Mouse (Mus musculus): ENCODE measurements at regions not wholly inside any gene's neighbourhood (a gene's known extent, or its start where the extent isn't known, plus 50 kb on each side); places are given as distances from the start of the nearest gene placed in this dataset.

DNA sequence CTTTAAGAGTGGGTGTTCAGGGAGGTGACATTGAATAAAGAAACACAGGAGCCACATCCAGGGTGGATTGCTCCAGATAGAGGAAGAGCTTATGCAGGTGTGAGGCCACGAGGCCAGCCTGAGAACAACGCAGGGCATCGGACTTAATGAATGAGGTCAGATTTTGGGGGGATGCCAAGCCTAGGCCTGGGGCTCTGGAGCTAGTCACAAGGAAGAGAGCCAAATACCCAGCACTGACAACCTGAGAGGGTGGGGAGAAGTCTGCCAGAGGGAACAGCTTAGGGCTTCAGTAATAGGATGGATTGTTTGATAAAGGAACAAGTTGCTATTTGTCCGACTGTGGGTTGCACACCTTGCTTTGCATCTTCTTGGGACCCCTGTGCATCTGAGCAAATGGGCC, 203.1 kb upstream of the Hes1 start:
- H3K4me1 ChIP-seq (ENCODE audit: control insufficient read depth, insufficient read depth, low read length) = peaks cover 3% of the 10 kb centered on the region; the same call in 1 of the 2 replicates
- DNase-seq (ENCODE audit: low spot score) (no peak), ATAC-seq (replicated peaks; ENCODE audit: insufficient number of reproducible peaks, low FRiP score, low TSS enrichment, low read depth) (no peak)
- H3K27ac ChIP-seq (replicated peaks; ENCODE audit: low read depth, low read length) = no peak overlapping the region
- no peaks in the 10 kb centered on the region for H3K36me3 ChIP-seq (replicated peaks; ENCODE audit: control insufficient read depth, insufficient read depth, low read depth, low read length)
- no peak overlapping the region for H3K9ac ChIP-seq (replicated peaks; ENCODE audit: low read length)
- no peak overlapping the region for H3K4me3 ChIP-seq (ENCODE audit: low read depth, low read length)
- 37% methylated on average over 4 of the region's 4 CpGs for WGBS
- H3K4me2 ChIP-seq (ENCODE audit: low read depth, low read length) = no peak overlapping the region
- no peaks in the 10 kb centered on the region for H3K27me3 ChIP-seq (ENCODE audit: control insufficient read depth, insufficient read depth, low read length)
- H3K9me3 ChIP-seq (replicated peaks; ENCODE audit: control insufficient read depth, low read length) = no peaks in the 10 kb centered on the region

DNA sequence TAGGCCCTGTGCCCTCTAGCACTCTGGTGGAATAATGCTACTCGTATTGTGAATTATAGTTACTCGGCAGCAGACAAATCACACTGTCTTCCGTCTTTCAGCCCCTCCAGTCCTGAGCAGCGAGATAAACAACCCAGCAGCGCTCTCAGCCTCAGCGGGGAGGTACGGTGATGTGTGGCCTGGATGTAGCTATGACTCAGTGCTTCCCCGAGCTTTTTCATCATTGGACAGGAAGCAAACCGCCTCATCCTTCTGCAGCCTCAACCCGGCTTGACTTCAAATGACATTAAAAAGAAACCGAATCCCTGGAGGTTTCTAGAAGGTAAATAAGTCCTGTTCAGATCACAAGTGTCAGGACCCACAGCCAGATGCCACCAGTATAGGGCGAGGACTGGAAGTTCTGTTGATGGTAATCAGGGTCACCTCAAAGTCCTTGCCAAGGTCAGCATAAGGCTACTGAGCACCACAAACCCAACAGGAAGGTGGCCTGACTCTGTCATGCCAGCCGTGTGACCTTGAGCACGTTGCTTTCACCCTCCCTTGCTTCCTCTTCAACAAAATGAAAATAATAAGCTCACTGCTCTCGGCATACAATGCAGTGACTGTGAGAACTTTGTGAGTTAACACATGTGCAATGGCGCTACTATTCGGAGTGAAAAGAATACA, 199.0 kb upstream of the Hes1 start:
- H3K27me3 ChIP-seq (ENCODE audit: control insufficient read depth, insufficient read depth, low read length) = no peaks in the 10 kb centered on the region
- no peaks in the 10 kb centered on the region for H3K9me3 ChIP-seq (replicated peaks; ENCODE audit: control insufficient read depth, low read length)
- H3K4me3 ChIP-seq (ENCODE audit: low read depth, low read length) = no peak overlapping the region
- 77% methylated on average over 17 of the region's 17 CpGs for WGBS
- no peak overlapping the region for H3K9ac ChIP-seq (replicated peaks; ENCODE audit: low read length)
- H3K27ac ChIP-seq (replicated peaks; ENCODE audit: low read depth, low read length) = no peak overlapping the region
- ATAC-seq (replicated peaks; ENCODE audit: insufficient number of reproducible peaks, low FRiP score, low TSS enrichment, low read depth) = no peak
- no peak overlapping the region for H3K4me2 ChIP-seq (ENCODE audit: low read depth, low read length)
- no peak for DNase-seq (ENCODE audit: low spot score)
- H3K4me1 ChIP-seq (ENCODE audit: control insufficient read depth, insufficient read depth, low read length) = peaks cover 3% of the 10 kb centered on the region; the same call in 1 of the 2 replicates
- no peaks in the 10 kb centered on the region for H3K36me3 ChIP-seq (replicated peaks; ENCODE audit: control insufficient read depth, insufficient read depth, low read depth, low read length)

DNA sequence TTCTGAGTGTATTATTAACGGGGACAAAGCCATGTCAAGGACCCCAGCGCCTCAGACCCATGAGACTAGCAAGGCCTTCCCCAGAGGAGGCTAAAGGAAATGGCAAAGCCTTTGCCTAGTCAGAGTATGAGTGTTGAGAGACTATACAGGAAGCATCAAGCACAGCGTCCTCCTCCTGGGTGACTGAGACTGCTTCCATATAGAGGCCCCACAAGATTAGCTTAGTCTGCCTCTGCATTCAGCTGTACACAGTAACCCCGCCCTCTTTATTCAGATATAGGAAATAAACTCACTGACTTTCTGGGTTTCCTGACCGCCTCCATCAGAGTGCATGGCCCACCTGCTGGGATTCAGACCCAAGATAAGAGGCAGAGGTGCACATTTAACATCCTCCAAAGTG, 192.8 kb upstream of the Hes1 start:
- H3K4me2 ChIP-seq (ENCODE audit: low read depth, low read length) = no peak overlapping the region
- no peaks in the 10 kb centered on the region for H3K36me3 ChIP-seq (replicated peaks; ENCODE audit: control insufficient read depth, insufficient read depth, low read depth, low read length)
- ATAC-seq (replicated peaks; ENCODE audit: insufficient number of reproducible peaks, low FRiP score, low TSS enrichment, low read depth) (no peak), DNase-seq (ENCODE audit: low spot score) (no peak)
- whole genome bisulfite sequencing = 84% methylated on average over 5 of the region's 5 CpGs
- no peaks in the 10 kb centered on the region for H3K4me1 ChIP-seq (ENCODE audit: control insufficient read depth, insufficient read depth, low read length)
- H3K27me3 ChIP-seq (ENCODE audit: control insufficient read depth, insufficient read depth, low read length) = no peaks in the 10 kb centered on the region
- no peaks in the 10 kb centered on the region for H3K9me3 ChIP-seq (replicated peaks; ENCODE audit: control insufficient read depth, low read length)
- no peak overlapping the region for H3K4me3 ChIP-seq (ENCODE audit: low read depth, low read length)
- H3K9ac ChIP-seq (replicated peaks; ENCODE audit: low read length) = no peak overlapping the region
- H3K27ac ChIP-seq (replicated peaks; ENCODE audit: low read depth, low read length) = no peak overlapping the region

DNA sequence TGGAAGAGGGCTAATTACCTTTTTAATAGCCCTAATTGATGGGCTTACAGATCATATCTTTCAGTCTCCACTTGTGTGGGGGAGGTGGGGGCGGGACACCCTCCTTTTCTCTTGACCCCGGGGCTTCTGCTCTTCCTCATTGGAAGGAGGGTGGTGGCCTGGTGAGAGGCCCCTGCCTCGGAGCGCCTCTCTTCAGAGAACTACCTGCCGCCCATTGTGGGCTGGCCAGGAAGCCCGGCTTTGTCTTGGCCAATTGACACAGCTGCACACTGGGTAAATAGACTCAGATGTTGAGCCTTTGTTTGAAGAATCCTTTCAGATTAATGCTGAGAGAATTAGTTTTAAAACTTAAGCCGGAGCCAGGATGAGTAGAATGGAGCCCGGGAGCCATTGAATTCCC, 188.0 kb upstream of the Hes1 start:
- Histone ChIP-seq H3K27me3 (ENCODE audit: control insufficient read depth, insufficient read depth, low read length) (no peaks in the 10 kb centered on the region), H3K4me3 (ENCODE audit: low read depth, low read length) (no peak overlapping the region), H3K27ac (replicated peaks; ENCODE audit: low read depth, low read length) (no peak overlapping the region), H3K4me1 (ENCODE audit: control insufficient read depth, insufficient read depth, low read length) (no peaks in the 10 kb centered on the region), H3K9ac (replicated peaks; ENCODE audit: low read length) (no peak overlapping the region), H3K4me2 (ENCODE audit: low read depth, low read length) (no peak overlapping the region), H3K36me3 (replicated peaks; ENCODE audit: control insufficient read depth, insufficient read depth, low read depth, low read length) (no peaks in the 10 kb centered on the region), H3K9me3 (replicated peaks; ENCODE audit: control insufficient read depth, low read length) (no peaks in the 10 kb centered on the region)
- peak; percentile 28 for DNase-seq (ENCODE audit: low spot score)
- 0 out of 2 replicates have a peak, but pooled peaks have one; percentile 35 for ATAC-seq (replicated peaks; ENCODE audit: insufficient number of reproducible peaks, low FRiP score, low TSS enrichment, low read depth)
- WGBS = 14% methylated on average over 8 of the region's 8 CpGs

DNA sequence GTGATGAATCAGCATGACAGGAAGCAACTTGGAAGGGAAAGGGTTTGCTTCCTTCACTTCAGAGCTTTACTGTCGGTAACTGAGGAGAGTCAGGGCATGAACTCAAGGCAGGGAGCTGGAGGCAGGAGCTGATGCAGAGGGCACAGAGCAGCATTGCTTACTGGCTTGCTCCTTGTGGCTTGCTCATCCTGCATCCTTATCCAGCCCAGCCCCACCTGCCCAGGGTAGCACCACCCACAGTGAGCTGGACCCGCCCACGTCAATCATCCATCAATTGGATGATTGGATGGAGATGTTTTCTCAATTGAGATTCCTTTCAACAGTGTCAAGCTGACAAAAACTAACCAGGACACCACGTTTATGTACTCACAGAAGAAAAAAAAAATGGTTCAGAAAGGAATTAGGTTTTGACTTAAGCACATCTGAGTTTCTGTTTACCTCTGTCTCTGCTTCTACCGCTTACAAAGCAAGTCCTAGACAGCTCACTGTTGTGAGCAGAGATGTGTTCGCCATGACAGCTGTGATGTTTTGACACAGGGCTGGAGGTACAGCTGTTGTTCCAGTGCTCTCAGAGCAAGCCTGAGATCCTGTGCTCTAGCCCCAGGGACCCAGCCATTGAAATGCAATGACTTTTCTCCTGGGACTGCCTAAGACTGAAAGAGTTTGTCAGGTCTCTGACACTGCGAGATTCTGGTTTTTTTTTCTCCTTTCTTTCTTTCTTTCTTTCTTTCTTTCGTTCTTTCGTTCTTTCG, 186.6 kb upstream of the Hes1 start:
- no peak for ATAC-seq (replicated peaks; ENCODE audit: insufficient number of reproducible peaks, low FRiP score, low TSS enrichment, low read depth)
- DNase-seq (ENCODE audit: low spot score) = no peak
- no peak overlapping the region for H3K4me2 ChIP-seq (ENCODE audit: low read depth, low read length)
- H3K9ac ChIP-seq (replicated peaks; ENCODE audit: low read length) = no peak overlapping the region
- H3K27ac ChIP-seq (replicated peaks; ENCODE audit: low read depth, low read length) = no peak overlapping the region
- H3K36me3 ChIP-seq (replicated peaks; ENCODE audit: control insufficient read depth, insufficient read depth, low read depth, low read length) = no peaks in the 10 kb centered on the region
- H3K9me3 ChIP-seq (replicated peaks; ENCODE audit: control insufficient read depth, low read length) = no peaks in the 10 kb centered on the region
- no peak overlapping the region for H3K4me3 ChIP-seq (ENCODE audit: low read depth, low read length)
- WGBS = 23% methylated on average over 10 of the region's 10 CpGs
- H3K27me3 ChIP-seq (ENCODE audit: control insufficient read depth, insufficient read depth, low read length) = no peaks in the 10 kb centered on the region
- no peaks in the 10 kb centered on the region for H3K4me1 ChIP-seq (ENCODE audit: control insufficient read depth, insufficient read depth, low read length)

DNA sequence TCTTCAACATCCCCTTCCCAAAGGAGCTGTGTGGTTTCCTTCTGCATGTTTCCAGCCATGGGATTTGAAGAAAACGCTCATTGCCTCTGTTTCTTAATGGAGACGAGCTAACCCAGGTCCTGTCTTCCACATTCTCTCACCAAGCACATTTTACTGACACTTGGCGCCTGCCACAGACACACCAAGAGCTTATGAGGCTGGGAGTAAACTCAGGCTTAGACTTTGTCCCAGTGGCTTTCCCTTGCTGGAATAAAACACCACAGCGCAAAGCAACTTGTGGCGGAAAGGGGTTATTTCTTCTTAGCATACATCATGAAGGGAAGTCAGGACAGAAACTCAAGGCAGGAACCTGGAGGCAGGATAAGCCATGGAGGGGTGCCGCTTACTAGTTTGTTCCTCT, 184.5 kb upstream of the Hes1 start:
- Histone ChIP-seq H3K9me3 (replicated peaks; ENCODE audit: control insufficient read depth, low read length) (no peaks in the 10 kb centered on the region), H3K27ac (replicated peaks; ENCODE audit: low read depth, low read length) (no peak overlapping the region), H3K4me3 (ENCODE audit: low read depth, low read length) (no peak overlapping the region), H3K4me2 (ENCODE audit: low read depth, low read length) (no peak overlapping the region), H3K9ac (replicated peaks; ENCODE audit: low read length) (no peak overlapping the region), H3K4me1 (ENCODE audit: control insufficient read depth, insufficient read depth, low read length) (no peaks in the 10 kb centered on the region), H3K27me3 (ENCODE audit: control insufficient read depth, insufficient read depth, low read length) (no peaks in the 10 kb centered on the region), H3K36me3 (replicated peaks; ENCODE audit: control insufficient read depth, insufficient read depth, low read depth, low read length) (no peaks in the 10 kb centered on the region)
- ATAC-seq (replicated peaks; ENCODE audit: insufficient number of reproducible peaks, low FRiP score, low TSS enrichment, low read depth) = no peak
- WGBS = 89% methylated on average over 6 of the region's 6 CpGs
- no peak for DNase-seq (ENCODE audit: low spot score)

DNA sequence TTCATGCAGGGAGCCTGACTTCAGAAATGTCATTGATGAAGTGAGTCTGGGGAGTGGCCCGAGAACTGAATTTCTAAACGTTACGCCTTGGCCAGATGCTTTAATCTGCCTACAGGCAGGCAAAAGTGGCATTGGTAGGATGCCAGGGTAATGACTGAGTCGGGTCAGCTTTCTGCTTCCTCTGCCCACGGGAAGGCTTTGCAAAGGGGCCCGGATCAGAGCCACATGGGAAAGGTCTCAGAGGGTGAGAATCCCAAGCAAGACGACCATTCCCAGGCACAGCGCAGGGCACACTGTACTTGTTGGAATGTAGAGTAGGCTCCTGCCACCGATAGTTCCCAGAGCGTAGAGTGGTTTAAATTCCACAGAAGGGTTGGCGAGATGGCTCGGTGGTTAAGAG, 182.7 kb upstream of the Hes1 start:
- WGBS = 45% methylated on average over 12 of the region's 12 CpGs
- Histone ChIP-seq H3K27ac (replicated peaks; ENCODE audit: low read depth, low read length) (no peak overlapping the region), H3K9me3 (replicated peaks; ENCODE audit: control insufficient read depth, low read length) (no peaks in the 10 kb centered on the region), H3K9ac (replicated peaks; ENCODE audit: low read length) (no peak overlapping the region), H3K4me1 (ENCODE audit: control insufficient read depth, insufficient read depth, low read length) (no peaks in the 10 kb centered on the region), H3K27me3 (ENCODE audit: control insufficient read depth, insufficient read depth, low read length) (no peaks in the 10 kb centered on the region), H3K4me2 (ENCODE audit: low read depth, low read length) (no peak overlapping the region), H3K4me3 (ENCODE audit: low read depth, low read length) (no peak overlapping the region), H3K36me3 (replicated peaks; ENCODE audit: control insufficient read depth, insufficient read depth, low read depth, low read length) (no peaks in the 10 kb centered on the region)
- ATAC-seq (replicated peaks; ENCODE audit: insufficient number of reproducible peaks, low FRiP score, low TSS enrichment, low read depth) (no peak), DNase-seq (ENCODE audit: low spot score) (no peak)

DNA sequence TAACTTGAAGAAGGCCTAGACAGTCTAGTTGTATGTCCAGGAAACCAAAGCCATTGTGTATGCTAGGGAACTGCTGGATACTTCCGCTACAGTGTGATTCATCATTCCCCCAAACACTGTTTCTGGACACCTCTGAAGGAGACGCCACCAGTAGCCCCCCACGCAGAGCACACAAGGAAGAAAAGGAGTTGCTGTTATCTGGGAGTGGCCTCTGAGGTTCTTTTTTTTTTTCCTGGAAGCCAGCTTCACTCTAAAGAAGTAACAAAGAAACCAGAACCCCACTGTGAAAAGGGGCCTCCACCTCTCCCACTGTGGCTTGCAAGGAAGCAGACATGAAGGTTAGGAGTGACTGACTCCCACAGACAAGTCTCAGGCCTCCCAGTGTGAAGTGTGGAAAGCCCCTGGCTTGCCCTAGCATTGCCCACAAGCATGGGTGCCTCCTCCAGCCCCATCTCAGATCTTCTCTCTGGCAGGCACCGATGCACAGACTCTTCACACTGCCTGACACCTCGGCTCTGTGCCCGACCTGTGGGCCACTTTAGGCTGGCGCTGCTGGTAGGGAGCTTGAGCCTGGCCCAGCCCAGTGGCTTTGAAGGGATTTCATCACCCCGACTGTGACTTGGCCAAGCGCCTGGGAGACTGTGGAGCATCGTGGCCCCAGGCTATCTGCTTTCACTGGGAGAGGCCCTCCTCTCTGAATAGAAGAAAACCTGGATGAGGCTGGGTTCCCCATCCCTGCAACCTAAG, 181.8 kb upstream of the Hes1 start:
- H3K4me3 ChIP-seq (ENCODE audit: low read depth, low read length) = no peak overlapping the region
- peak overlapping the region; percentile 9; the same call in 1 of the 2 replicates for H3K9ac ChIP-seq (replicated peaks; ENCODE audit: low read length)
- no peak for DNase-seq (ENCODE audit: low spot score)
- no peak; the same call in 1 of the 2 replicates for ATAC-seq (replicated peaks; ENCODE audit: insufficient number of reproducible peaks, low FRiP score, low TSS enrichment, low read depth)
- no peak overlapping the region for H3K4me2 ChIP-seq (ENCODE audit: low read depth, low read length)
- H3K9me3 ChIP-seq (replicated peaks; ENCODE audit: control insufficient read depth, low read length) = no peaks in the 10 kb centered on the region
- H3K36me3 ChIP-seq (replicated peaks; ENCODE audit: control insufficient read depth, insufficient read depth, low read depth, low read length) = no peaks in the 10 kb centered on the region
- H3K4me1 ChIP-seq (ENCODE audit: control insufficient read depth, insufficient read depth, low read length) = no peaks in the 10 kb centered on the region
- H3K27ac ChIP-seq (replicated peaks; ENCODE audit: low read depth, low read length) = 0 out of 2 replicates have a peak overlapping the region, but pooled peaks have one; percentile 20
- WGBS = 16% methylated on average over 10 of the region's 10 CpGs
- H3K27me3 ChIP-seq (ENCODE audit: control insufficient read depth, insufficient read depth, low read length) = no peaks in the 10 kb centered on the region
